Mouse (Mus musculus) stomach, embryonic 14.5 days (tissue): ENCODE results near the gene Bcl7a. TPM values are rescaled to one million over a fixed set of nuclear protein-coding genes. Genes with fewer than 3 reads are reported as not detected.

Experiments used
- ATAC-seq: fragments of 200-750 bp; cut with Nextera tagmentation; 2 replicates; pipeline ENCODE4 v1.8.0; 2017; ENCODE audit warnings: low read depth, moderate TSS enrichment; ENCODE audit not compliant: insufficient number of reproducible peaks, insufficient read depth, low FRiP score
- H3K27ac ChIP-seq: fragments of 300-500 bp; sonication (generic); 2 replicates; pipeline ENCODE4 v1.5.1; 2014; ENCODE audit warnings: mild to moderate bottlenecking, low read length, moderate library complexity, mixed read lengths
- H3K27me3 ChIP-seq: fragments of 300-500 bp; sonication (generic); 2 replicates; pipeline ENCODE4 v1.6.1; 2014; ENCODE audit warnings: low read length, control low read depth, mixed read lengths; ENCODE audit not compliant: control insufficient read depth, insufficient read depth
- H3K36me3 ChIP-seq: fragments of 300-500 bp; sonication (generic); 2 replicates; pipeline ENCODE4 v1.6.1; 2014; ENCODE audit warnings: mild to moderate bottlenecking, control low read depth, low read length, moderate library complexity, mixed read lengths; ENCODE audit not compliant: control insufficient read depth, insufficient read depth
- H3K4me1 ChIP-seq: fragments of 300-500 bp; sonication (generic); 2 replicates; pipeline ENCODE4 v1.6.1; 2014; ENCODE audit warnings: low read length, control low read depth, mixed read lengths; ENCODE audit not compliant: control insufficient read depth, insufficient read depth
- H3K4me2 ChIP-seq: fragments of 300-500 bp; sonication (generic); replicated peaks from 2 replicates; pipeline ENCODE4 v1.6.1; 2014; ENCODE audit warnings: low read depth, low read length, control low read depth
- H3K4me3 ChIP-seq: fragments of 300-500 bp; sonication (generic); 2 replicates; pipeline ENCODE4 v1.5.1; 2014; ENCODE audit warnings: low read depth, low read length, control low read depth
- H3K9ac ChIP-seq: fragments of 300-500 bp; sonication (generic); replicated peaks from 2 replicates; pipeline ENCODE4 v1.6.1; 2014; ENCODE audit warnings: low read depth, mild to moderate bottlenecking, control low read depth, low read length, moderate library complexity, mixed read lengths
- H3K9me3 ChIP-seq: fragments of 300-500 bp; sonication (generic); 2 replicates; pipeline ENCODE4 v1.6.1; 2016; ENCODE audit warnings: low read depth, low read length, control low read depth; ENCODE audit not compliant: control insufficient read depth
- WGBS: fragments of 180-500 bp; shearing (Covaris S2); extraction: QIAGEN DNeasy Blood & Tissue Kit; methylation state at CpG from one replicate; pipeline ENCODE4 v1.1.7; 2014; 5-methylcytosine and 5-hydroxymethylcytosine counted together
- polyA plus RNA-seq: library from polyadenylated mRNA; unstranded; fragments of >200 nt; fragmentation: Nextera tagmentation; extraction: Ambion mirVana; gene quantifications from 2 replicates; pipeline ENCODE4 v1.2.1, GENCODE M21; 2014

The Bcl7a gene
- polyA plus RNA-seq, 1 experiment from 2014 or later, result 30.1 TPM

DNA sequence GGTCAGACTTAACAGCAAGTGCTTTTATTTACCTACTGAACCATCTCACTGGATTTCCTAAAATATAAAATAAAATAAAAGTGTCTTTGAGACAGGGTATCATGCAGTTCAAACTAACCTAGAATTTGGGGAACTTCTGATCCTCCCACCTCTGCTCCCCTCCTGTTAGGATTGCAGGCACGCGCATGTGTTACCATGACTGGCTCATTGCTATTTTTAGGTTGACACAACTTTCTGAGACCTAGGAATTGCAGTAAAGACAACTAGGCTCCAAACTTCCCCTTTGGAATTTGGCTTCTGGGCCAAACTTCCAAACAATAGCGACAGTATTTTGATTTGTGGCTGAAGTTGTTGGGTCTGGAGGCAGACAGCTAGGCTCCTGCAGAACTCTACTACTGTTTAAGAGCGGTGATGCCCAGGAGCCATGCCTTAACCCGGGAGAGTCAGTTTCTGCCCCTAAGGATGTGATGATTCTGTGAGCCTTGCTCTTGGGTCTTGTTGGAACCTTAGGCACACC is 50.2 kb downstream of the Bcl7a start:
- no peaks in the 10 kb centered on the region for H3K27me3 ChIP-seq
- H3K36me3 ChIP-seq, result no peaks in the 10 kb centered on the region
- peak overlapping the region; percentile 88; the same call in 1 of the 2 replicates for H3K9ac ChIP-seq
- H3K4me3 ChIP-seq, result peak overlapping the region; percentile 95
- ATAC-seq, result no peak; the same call in 1 of the 2 replicates
- H3K27ac ChIP-seq, result peak overlapping the region; percentile 85
- WGBS, result 14% methylated on average over 5 of the region's 5 CpGs
- H3K9me3 ChIP-seq, result no peaks in the 10 kb centered on the region
- peak overlapping the region; percentile 81 for H3K4me2 ChIP-seq
- peaks cover 33% of the 10 kb centered on the region for H3K4me1 ChIP-seq

DNA sequence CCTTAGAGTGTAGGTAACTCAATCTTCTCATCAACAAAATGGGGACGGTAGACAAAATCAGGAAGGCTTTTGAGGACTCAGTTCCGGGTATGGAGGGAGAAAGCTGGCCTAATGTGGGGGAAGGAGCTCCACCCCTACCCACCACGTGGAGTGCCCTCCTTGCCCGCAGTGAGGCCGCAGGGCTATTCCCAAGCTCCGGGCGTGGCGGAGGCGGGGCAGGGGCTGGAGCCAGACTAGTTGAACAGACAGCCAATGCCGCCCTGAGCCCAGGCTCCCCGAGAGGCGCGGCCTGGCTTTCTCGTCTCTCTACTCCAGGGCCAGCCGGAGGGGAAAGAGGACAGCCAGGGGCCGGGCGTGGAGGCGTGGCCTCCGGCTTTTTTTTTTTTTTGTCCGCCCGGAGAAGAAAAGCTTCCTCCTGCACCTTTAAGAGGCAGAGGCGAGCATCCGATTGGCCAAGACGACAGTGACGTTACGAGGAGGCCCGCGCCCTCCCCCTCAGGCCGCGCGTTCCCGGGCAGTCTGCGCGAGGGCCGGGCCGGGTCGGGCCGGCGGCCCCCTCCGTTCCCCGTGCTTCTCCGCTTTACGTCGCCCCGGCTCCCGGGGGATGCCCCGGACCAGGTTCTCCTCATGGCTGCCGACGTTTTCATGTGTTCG is 50.8 kb downstream of the Bcl7a start, which contains the start of gene Mlxip:
TSS of gene Mlxip (plus strand) at position 496 of the 654 bp plus-strand sequence.
- WGBS, result under 1% methylated on average over 49 of the region's 50 CpGs
- peak within 1 kb of the TSS; percentile 88 for H3K9ac ChIP-seq
- no peaks in the 10 kb centered on the region for H3K27me3 ChIP-seq
- H3K36me3 ChIP-seq, result no peaks in the 10 kb centered on the region
- no peaks in the 10 kb centered on the region for H3K9me3 ChIP-seq
- H3K4me3 ChIP-seq, result peak within 1 kb of the TSS; percentile 95
- H3K4me2 ChIP-seq, result peak within 1 kb of the TSS; percentile 81
- peak within 1 kb of the TSS; percentile 85 for H3K27ac ChIP-seq
- H3K4me1 ChIP-seq, result peaks cover 33% of the 10 kb centered on the region
- peak; percentile 98 for ATAC-seq

DNA sequence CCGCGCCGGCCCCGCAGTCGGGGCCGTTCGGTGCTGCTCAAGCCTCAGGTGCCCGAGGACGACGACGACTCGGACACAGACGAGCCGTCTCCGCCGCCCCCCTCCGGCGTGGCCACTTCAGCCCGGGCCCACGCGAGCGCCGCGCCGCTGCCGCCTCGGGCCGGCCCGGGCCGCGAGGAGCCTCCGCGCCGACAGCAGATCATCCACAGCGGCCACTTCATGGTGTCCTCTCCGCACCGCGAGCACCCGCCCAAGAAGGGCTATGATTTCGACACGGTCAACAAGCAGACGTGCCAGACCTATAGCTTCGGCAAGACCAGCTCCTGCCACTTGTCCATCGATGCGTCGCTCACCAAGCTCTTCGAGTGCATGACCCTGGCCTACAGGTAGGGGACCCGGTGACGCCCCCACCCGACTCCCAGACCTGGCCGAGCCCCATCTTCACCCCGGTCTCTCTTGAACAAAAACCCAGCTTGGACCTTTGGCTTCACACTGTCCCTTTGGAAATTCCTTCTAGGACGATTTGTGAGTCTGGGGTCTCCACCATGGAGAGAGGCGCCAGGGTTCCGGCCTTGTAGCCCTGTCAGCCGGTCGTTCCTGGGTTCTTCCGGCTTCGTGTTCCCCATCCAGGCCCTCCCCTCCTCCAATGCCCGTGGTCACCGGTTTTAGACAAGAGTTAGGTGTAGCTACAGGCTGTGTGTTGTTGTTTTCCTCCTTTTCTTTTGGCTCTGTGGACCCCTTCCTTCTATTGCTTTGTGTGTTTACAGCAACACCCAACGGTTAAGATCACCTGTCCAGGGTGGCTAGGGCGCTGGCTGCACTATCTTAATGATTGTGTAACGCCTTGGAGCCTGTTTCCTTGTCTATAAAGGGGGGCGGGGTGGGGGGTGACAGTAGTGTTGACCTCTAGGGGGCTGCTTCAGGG is 51.6 kb downstream of the Bcl7a start:
- peak; percentile 11; the same call in 1 of the 2 replicates for ATAC-seq
- Histone ChIP-seq H3K27me3 (no peaks in the 10 kb centered on the region), H3K4me3 (peak overlapping the region; percentile 95), H3K27ac (peak overlapping the region; percentile 85), H3K9me3 (no peaks in the 10 kb centered on the region), H3K9ac (peak overlapping the region; percentile 88), H3K4me2 (peak overlapping the region; percentile 81), H3K4me1 (peaks cover 33% of the 10 kb centered on the region), H3K36me3 (no peaks in the 10 kb centered on the region)
- under 1% methylated on average over 64 of the region's 65 CpGs for WGBS

DNA sequence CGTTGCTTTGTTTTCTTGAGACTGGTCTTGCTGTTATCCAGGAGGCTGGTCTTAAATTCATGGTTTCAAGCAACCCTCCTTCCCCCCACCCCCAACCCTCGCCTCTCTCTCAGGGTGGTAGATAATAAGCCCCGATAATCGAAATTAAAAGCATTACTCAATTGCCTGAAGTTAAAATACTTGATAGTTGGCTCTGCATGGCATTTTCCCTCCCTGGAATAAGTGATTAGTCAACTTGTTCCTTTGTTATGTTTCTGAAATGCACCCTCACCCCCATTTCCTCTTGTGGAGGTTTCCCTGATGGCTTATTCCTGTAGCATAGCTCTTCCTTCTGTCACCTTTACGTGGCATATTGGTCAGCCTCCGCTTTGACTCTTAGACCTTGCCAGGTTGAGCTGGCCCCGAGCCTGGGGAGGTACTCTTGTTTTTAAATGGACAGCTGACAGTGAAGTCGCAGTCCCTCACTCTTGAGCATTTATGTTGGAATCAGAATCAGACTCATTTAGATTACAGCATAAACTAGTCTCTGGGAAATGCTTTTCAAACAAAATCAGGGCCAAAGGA is 53.3 kb downstream of the Bcl7a start:
- no peaks in the 10 kb centered on the region for H3K27me3 ChIP-seq
- H3K9me3 ChIP-seq, result no peaks in the 10 kb centered on the region
- ATAC-seq, result no peak
- peak overlapping the region; percentile 81 for H3K4me2 ChIP-seq
- H3K9ac ChIP-seq, result peak overlapping the region; percentile 8; the same call in 1 of the 2 replicates
- no peak overlapping the region for H3K27ac ChIP-seq
- peaks cover 33% of the 10 kb centered on the region for H3K4me1 ChIP-seq
- H3K4me3 ChIP-seq, result peak overlapping the region; percentile 95
- 52% methylated on average over 8 of the region's 8 CpGs for WGBS
- no peaks in the 10 kb centered on the region for H3K36me3 ChIP-seq

DNA sequence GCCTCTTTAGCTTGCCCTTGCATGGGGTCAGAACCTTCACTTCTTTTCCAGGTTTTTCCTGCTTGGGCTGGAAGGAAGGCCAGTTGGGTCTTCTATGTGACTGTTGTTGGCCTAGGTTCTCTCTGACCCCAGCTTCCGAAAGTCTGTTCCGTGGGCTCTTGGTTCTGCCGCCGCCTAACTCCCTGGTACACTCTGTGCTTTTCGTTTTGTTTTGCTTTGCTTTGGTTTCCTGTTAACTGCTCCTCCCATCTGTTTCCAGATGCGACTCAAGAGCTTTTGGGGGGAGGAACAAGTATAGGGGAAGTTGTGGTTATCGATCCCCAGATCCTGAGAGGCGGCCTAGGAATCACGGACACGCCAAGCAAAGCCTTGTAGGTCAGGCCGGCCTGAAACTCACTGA is 54.2 kb downstream of the Bcl7a start:
- Histone ChIP-seq H3K4me2 (0 out of 2 replicates have a peak overlapping the region, but pooled peaks have one; percentile 18), H3K4me1 (peaks cover 33% of the 10 kb centered on the region), H3K4me3 (no peak overlapping the region), H3K27ac (no peak overlapping the region), H3K27me3 (no peaks in the 10 kb centered on the region), H3K9me3 (no peaks in the 10 kb centered on the region), H3K36me3 (no peaks in the 10 kb centered on the region), H3K9ac (no peak overlapping the region)
- no peak for ATAC-seq
- 79% methylated on average over 11 of the region's 11 CpGs for WGBS

DNA sequence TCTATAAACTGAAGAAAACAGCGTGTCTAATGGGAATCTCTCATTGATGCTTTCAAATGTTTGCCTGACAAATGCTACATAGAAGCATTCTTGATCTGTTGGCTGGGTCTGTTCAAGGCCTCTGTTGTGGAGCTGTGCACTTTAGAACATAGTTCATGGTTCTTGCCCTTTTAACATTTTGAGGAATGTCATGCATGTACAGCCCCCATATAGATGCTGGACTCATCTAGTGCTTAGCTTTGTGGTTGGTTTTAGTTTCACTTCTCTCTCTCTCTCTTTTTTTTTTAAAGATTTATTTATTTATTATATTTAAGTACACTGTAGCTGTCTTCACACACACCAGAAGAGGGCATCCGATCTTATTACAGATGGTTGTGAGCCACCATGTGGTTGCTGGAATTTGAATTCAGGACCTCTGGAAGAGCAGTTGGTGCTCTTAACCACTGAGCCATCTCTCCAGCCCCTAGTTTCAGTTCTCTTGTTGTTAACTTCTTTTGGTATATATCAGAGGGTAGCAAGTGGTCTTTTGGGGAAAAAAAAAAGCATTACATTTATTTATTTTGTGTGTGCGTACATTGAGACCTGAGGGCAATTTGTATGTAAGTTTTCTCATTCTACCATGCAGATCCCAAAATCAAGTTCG is 55.3 kb downstream of the Bcl7a start:
- 84% methylated on average over 4 of the region's 4 CpGs for WGBS
- no peak for ATAC-seq

DNA sequence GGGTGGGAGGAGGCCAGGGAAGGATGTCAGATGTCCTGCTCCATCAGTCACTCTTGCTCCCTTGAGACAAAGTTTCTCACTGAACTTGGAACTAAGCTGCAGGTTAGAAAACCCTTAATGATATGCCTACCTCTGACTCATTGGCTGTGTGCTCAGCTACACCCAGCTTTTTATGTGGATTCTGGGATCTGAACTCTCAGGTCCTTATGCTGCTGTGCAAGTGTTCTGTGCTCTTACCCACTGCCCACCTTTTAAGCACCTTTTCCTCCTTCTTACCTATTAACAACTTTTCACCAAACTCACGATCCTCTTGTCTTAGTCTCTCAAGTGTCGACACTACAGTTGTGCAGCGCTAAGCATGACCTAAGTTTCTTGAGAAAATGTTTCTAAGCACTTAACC is 60.8 kb downstream of the Bcl7a start:
- Histone ChIP-seq H3K27me3 (no peaks in the 10 kb centered on the region), H3K4me2 (no peak overlapping the region), H3K9me3 (no peaks in the 10 kb centered on the region), H3K9ac (no peak overlapping the region), H3K27ac (no peak overlapping the region), H3K4me1 (0 out of 2 replicates have a peak, but pooled peaks cover 3% of the 10 kb centered on the region), H3K36me3 (no peaks in the 10 kb centered on the region), H3K4me3 (no peak overlapping the region)
- 95% methylated on average over 3 of the region's 3 CpGs for WGBS
- no peak for ATAC-seq

More for the DNA sequence above, 55.3 kb downstream of the Bcl7a start:
- Histone ChIP-seq H3K27me3 (no peaks in the 10 kb centered on the region), H3K27ac (no peak overlapping the region), H3K9ac (no peak overlapping the region), H3K36me3 (no peaks in the 10 kb centered on the region), H3K4me2 (no peak overlapping the region), H3K4me1 (peaks cover 25% of the 10 kb centered on the region), H3K4me3 (no peak overlapping the region), H3K9me3 (no peaks in the 10 kb centered on the region)

DNA sequence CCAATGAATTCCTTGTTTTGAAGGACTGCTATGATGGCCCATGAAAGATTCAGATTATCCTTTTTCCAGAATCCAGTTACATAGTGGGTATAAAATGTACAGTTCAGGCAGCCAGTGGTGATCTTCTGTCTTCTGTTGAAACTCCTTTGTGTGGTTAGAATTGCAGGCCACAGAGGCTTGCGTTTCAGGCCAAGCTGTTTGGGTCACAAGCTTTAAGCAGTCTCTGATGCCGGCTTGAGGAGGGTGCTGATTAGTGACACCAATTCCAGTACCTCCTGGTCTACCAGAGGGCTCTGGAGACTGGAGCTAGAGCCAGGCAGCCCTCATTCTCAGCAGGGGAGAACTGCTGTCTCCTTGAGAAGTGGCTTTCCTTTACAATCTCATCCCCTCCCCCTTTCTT is 63.3 kb downstream of the Bcl7a start:
- Histone ChIP-seq H3K9ac (no peak overlapping the region), H3K27ac (no peak overlapping the region), H3K4me1 (0 out of 2 replicates have a peak, but pooled peaks cover 3% of the 10 kb centered on the region), H3K36me3 (no peaks in the 10 kb centered on the region), H3K27me3 (no peaks in the 10 kb centered on the region), H3K4me2 (no peak overlapping the region), H3K9me3 (no peaks in the 10 kb centered on the region), H3K4me3 (no peak overlapping the region)
- 62% methylated on average over 2 of the region's 2 CpGs for WGBS
- no peak for ATAC-seq
